Mouse (Mus musculus) liver, embryonic 14.5 days (tissue): ENCODE results near the gene Nudt4.

Source experiments
- CTCF ChIP-seq: IDR thresholded peaks from 2 replicates; pipeline ENCODE4 v1.5.1; 2016; ENCODE audit warnings: antibody characterized with exemption, low read depth, control low read depth
- EP300 ChIP-seq: IDR thresholded peaks from 2 replicates; pipeline ENCODE4 v1.6.1; 2016; ENCODE audit warnings: antibody characterized with exemption, low read depth

DNA sequence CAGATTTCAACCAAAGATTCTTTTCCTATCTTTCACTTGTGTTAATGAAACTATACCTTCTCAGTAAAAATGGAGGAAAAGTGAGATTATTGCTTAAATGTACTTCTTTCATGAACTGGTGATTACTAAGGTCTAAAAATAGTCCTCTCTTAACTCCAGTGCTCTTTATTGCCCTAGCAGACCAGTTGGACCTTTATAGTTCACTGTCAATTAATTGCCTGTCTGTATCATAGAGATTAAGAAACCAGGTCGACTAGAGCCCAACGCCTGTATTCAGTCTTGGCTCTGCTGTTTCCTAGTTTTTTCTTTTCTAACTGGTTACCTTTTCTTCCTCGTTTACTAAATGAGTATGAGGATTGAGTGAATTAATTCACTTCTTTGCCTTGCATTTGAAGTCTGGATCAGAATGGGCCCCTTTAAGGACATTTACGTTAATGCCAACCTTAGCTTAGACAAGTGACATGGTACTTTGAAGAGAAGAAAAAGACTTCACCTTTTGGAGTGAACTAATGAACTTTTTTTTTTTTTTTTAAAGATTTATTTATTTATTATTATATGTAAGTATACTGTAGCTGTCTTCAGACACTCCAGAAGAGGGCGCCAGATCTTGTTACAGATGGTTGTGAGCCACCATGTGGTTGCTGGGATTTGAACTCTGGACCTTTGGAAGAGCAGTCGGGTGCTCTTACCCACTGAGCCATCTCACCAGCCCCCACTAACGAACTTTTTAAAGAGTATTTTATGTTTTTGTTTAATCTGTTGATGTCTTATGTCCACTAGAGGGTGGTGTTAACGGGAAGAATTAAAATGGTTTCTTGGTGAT lies 28.3 kb downstream of the Nudt4 start:
- no peak for TF ChIP-seq CTCF
- no peak for TF ChIP-seq EP300
